Mouse (Mus musculus) thymus, postnatal 36 days (tissue): ENCODE results near the gene Pfpl.
A peak's percentile ranks its signal among the peaks of the same experiment; 100 is the strongest.

Experiments
- DNase-seq, 2 experiments: peaks; one replicate each; pipeline ENCODE4 v3.0.0; 2022; ENCODE audit warnings: mixed read lengths in 2 of 2

Pfpl gene

DNA sequence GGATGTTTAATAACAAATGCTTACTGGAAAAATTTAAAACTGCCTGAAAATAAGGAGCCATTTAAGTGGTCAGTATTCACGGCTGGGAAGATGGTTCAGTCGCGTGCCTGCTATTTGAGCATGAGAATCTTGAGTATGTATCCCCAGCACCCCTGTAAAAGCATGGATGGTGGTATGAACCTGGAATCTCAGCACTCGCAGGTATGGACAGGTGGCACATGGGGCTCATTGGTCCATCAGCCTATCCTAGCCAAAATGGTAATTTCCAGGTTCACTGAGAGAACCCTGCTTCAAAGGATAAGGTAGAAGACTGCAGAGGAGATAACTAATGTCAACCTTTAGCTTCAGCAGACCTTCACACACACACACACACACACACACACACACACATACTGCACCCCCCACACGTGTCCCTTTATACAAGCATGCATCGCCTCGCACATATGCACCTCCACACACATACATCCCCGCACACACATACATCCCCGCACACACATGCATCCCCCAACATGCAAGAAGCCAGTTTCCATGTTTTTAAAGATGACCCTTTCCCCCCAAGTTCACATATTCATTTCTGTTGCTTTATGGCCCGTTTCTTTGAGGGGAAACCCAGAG is 37.9 kb downstream of the Pfpl start:
- no peak for DNase-seq

- peak; percentile 44 to 51 for DNase-seq
Observed at GRCm38 (mm10) chr19:12466204-12466603, 38.5 kb downstream of the Pfpl start.

- DNase-seq, result no peak
Observed at GRCm38 (mm10) chr19:12467436-12467835, 39.7 kb downstream of the Pfpl start.

DNA sequence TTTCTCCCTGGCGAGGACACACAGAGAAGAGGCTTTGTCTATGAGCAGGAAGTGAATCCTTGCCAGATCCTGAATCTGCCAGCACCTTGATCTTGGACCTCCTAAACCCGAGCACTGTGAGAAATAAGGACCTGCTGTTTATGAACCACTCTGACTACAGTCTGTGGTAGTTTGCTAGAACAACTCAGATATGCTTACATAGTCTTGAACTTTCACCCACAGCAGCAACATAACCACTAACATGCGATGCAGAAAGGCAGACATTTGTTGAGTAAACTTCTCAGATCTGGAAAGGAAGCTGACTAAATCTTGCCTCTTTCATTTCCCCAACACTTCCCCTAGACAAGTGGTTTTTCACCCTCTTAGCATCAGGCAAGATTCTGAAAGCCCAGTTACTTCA is 44.2 kb downstream of the Pfpl start:
- DNase-seq, result no peak

GRCm38 (mm10) chr19:12472381-12472976 is 44.8 kb downstream of the Pfpl start:
- DNase-seq, result no peak

DNA sequence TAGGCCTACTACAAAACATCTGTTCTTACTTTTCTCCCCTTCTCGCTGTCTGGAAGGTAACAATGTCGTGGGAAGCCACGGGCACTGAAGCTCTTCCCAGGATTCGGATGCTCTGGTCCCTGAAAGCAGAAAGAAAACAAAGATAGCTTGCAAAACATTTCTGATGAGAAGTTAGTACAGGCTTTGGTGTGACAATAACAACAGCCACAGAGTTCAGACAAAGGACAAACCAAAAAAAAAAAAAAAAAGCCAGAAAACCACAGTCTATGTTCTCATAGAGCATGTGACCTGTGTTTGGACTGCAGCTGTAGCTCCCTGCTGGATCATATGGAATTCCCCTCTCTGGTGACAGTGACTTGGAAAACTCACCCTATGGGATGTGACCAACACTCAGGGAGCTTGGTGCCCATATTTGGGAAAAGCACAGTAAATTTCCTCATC is 45.5 kb downstream of the Pfpl start:
- DNase-seq, result no peak

- no peak for DNase-seq
Observed at GRCm38 (mm10) chr19:12473951-12474350, 46.2 kb downstream of the Pfpl start.

GRCm38 (mm10) chr19:12475380-12476250 is 47.9 kb downstream of the Pfpl start:
- peak; percentile 23 to 40 for DNase-seq

GRCm38 (mm10) chr19:12476721-12477270 is 49.1 kb downstream of the Pfpl start:
- peak; percentile 28 to 36 for DNase-seq

DNA sequence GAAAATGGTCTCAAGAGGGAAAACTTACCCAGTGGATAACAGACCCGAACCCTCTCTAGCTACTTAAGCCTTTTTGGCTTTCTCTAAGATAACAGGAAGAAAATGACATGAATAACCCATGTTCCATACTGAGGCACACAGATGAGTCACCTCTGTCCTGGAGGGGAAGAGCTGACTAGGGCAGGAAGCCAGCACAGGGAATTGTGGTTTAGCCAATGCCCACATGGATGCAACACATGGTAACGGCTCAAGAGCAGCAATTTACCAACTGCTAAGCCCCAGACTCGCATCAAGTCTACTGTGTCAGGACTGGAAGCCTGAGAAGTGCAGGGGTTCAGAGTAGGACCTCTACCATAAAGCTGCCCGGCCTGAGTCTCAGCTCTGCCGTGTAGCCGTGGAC is 50.7 kb downstream of the Pfpl start:
- no peak for DNase-seq
